Mouse (Mus musculus): ENCODE measurements around the gene Itpk1.

DNA sequence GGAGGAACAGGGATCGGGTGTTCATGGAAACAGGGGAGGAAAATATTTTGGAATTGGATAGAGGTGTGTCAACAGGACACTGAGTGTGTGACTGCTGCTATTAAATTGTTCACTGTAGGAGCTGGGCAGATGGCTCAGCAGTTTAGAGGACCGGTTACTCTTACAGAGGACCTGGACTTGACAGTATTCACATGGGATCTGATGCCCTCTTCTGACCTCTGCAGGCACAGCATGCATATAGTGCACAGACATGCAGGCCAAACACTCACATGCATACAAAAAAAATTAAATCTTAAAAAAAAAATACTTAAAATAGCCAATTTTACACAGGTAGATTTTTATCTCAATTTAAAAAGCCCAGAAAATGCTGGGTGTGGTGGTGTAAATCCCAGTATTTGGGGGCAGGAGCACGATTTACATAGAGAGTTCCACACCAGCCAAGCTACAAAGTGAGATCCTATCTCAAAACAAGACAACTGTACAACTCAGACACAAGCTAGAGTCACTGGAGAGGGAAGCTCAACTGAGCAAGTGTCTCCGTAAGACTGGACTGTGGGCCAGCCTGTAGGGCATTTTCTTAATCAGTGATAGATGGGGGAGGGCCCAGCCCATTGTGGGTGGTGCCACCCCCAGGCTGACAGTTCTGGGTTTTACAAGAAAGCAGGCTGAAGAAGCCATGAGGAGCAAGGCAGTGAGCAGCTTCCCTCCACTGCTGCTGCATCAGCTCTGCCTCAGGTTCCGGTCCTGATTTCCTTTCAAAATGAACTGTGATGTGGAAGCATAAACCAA lies 129.0 kb downstream of the Itpk1 start:
- TF ChIP-seq CTCF (IDR thresholded peaks at IDR 0.05; ENCODE audit: borderline replicate concordance, control insufficient read depth, extremely low read depth, insufficient read depth, low read length, poor library complexity) (no peak), POLR2A (IDR thresholded peaks at IDR 0.05; ENCODE audit: control insufficient read depth, extremely low read depth, insufficient read depth, low read length, poor library complexity) (no peak)
